Mouse (Mus musculus): ENCODE measurements around the gene Cdkn2d.
A peak's percentile ranks its signal among the peaks of the same experiment; 100 is the strongest.
"Not testable (repeated sequence)": the region's sequence is repeated elsewhere in the genome, so short reads cannot be mapped to it uniquely, and the experiment has no call there.

Cdkn2d gene

DNA sequence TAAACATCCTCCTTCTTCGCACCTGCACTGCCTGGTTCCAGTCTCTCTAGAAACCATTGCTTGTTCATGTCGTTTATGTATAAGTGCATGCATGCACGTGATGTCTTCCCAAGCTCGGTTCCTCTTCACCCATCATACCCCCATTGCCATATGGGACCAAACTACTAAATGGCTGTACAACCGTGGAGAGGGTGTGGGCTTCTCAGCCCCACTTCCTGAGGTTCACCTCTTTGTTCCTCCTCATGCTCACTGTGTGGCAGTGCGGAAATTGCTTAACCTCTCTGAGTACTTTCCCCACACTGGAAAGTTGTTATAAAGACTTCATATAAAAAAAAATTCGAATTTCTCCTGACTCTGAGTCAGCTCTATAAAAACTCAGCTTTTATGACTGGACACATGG is 25.5 kb upstream of the Cdkn2d start:
- no peak for DNase-seq (ENCODE audit: low spot score)

DNA sequence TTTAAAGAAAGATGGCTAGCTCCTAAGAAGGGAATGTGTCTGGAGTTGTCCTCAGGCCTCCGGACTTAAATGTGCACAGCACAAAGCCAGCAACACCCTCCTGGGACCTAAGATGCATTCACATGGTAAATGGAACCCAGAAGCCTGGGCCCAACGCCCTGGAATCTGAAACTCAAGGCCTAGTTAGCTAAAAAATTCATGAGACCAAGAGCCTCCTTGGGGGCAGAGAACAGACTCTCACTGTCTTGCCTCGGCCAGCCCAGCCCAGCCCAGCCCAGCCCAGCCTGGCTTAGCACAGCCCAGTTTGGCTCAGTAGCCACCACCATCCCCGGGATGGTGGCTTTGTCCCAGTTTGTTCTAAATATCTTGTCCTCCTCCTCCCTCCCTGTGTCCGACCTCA is 24.2 kb upstream of the Cdkn2d start:
- DNase-seq (ENCODE audit: low spot score) = no peak

DNA sequence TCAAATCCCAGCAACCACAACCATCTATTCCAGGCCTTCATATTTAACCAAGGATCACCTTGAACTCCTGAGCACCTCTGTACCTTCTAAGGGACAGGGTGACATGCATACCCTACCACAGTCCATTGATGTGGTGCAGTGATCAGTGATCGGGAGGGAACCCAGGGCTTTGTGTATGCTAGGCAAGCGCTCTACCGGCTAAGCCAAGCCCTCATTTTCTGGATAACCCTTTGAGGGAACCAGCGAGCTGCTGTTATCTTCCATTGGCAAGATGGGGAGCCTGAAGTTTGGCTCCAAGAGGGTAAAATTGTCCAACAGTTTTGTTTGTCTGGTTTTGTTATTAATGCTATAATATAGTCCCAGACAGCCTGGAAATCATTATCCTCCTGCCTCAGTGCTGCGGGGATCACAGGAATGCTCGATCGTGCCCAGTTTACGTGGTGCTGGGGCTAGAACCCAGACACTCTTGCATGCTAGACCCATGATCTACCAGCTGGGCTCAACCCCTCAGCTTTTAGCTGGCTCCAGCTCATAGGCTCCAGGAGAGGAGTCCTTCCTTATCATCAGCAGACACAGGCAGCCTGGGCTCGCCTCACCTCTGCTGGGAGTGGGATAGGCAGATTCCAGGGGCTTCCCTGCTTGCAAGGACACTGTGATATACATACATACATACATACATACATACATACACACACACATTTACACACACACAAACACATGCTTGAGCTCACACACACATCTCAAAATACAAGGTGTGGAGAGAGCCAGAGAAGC is 23.3 kb upstream of the Cdkn2d start:
- no peak for DNase-seq (ENCODE audit: low spot score)

DNA sequence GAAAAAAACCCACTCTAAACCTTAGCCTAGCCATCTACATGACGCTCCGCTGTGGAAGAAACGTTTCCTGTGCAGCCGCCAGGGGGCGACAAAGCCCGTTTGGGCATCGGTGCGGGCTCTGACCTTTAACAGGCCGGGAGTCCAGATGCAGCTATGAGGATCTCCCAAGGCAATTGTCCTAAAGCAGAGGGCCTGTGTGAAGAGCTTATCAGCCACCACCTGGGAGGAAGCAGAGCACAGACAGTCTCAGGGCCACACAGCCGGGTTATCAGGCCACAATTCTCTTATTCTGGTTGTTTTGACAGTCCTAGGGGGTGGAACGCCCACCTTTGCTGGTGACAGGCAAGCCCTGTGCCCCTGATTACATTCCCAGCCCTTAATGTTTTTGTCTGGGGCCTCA is 22.2 kb upstream of the Cdkn2d start:
- DNase-seq (ENCODE audit: low spot score) = peak; percentile 62

DNA sequence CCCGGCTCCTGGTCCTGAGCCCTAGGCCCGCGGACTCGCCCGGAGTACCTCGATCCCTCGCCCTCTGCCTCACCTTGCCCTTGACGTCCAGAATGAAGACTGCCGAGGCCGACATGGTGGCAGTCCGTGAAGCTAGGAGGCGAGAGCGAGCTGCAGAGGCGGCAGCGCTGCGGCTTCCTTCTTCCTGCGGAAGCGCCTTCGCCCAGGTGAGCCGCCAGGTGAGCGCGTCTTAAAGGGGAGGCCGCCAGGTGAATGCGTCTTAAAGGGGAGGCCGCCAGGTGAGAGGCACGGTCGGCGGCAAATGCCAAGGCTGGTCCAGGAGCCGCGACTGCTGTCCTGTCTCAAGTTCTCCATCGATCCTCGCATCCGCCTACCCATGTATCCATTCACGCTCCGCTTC is 20.9 kb upstream of the Cdkn2d start, which contains the start of gene Ap1m2:
Gene Ap1m2 (minus strand): TSS at position 204 of the 400 bp plus-strand sequence.
- no peak for DNase-seq (ENCODE audit: low spot score)

DNA sequence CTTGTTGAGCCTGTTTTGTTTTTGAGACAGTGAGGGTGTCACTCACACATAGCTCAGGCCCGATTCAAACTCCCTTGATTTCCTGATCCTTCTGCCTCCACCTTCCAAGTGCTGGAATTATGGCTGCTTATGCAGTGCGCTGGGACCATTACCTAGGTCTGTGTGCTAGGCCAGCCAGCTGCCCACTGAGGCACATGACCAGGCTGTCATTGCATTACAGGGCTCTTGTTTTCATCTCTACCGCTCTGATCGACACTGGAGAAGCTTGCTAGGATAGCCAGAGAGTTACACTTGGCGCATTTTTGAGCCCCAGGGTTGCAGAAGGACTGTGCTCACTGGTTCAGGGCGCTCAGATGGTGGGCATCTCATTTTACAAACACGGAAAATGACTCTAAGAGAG is 20.5 kb upstream of the Cdkn2d start:
- no peak for DNase-seq (ENCODE audit: low spot score)

DNA sequence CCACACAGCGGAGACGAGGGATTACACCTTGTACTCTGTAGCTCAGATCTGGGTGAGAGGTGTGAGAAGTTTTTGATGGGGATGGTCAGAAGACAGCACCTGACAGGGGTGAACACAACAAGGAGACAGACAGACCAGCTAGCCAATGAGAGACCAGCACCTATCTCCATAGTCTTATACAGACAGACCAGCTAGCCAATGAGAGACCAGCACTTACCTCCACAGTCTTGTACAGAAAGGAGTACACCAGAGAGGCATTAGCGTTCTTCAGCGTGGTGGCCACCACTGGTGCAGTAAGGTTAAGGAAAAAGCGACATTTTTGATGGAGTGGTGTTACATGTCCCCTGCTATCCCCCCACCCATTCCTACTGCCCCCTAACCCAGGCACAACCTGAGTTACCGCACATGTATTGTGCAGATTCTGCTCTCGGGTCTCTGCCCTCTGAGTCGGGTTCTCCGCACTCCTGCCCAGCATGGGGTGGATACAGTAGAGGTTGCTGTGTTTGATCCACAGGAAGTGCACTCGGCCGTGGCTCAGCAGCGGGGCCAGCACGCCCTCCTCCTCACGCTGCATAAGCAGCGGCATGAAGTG is 18.0 kb upstream of the Cdkn2d start:
- DNase-seq (ENCODE audit: low spot score) = no peak

DNA sequence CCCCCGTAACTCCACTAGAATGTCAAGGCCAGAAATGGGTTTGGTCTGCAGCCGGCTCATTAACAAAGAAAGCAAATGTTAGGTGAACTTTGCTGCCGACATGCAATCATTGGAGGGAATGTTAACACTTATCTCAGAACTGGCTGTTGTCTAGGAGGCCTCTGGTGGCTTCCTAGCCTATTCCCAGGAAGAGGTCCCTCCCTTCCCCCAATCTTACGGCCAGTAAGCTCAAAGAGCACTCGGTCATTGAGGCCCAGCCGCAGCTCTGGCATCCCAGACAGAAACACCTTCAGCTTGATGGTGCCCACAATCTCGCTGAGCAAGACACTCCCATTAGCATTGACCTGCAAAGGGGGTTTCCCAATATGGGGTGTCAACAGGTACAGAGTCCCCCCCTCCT is 13.9 kb upstream of the Cdkn2d start:
- no peak for DNase-seq (ENCODE audit: low spot score)

DNA sequence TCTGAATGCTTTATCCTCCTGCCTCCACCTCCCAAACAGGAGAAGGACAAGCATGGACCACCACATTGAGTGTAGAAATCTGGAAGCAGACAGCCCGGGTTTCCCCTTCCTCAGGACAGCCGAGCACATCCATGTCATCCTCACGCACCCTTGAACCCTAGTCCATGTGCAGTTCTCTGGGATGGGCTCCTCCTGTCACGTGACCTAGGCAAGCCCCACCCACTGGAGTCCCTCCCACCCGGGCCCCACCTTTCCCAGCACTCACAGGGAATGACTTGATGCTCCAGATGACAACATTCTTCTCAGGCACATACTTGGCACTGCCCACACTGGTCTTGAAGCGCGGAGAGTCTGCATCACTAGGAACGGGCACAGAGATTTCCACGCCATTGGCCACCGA is 7.8 kb upstream of the Cdkn2d start:
- no peak for DNase-seq (ENCODE audit: low spot score)

DNA sequence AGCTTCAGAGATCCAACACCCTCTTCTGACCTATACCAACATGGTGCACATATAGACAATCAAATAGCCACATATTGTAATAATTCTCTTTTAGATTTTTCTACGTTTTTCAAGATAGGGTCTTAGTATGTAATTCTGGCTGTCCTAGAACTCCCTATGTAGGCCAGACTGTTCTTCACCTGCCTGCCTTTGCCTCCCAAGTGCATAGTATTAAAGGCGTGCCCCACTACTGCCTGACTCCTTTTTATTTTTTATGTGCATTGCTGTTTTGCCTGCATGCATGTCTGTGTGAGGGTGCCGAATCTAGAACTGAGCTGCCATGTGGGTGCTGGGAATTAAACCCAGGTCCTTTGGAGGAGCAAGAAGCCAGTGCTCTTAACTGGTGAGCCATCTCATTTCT is 1.1 kb upstream of the Cdkn2d start:
- no peak for DNase-seq (ENCODE audit: low spot score)

DNA sequence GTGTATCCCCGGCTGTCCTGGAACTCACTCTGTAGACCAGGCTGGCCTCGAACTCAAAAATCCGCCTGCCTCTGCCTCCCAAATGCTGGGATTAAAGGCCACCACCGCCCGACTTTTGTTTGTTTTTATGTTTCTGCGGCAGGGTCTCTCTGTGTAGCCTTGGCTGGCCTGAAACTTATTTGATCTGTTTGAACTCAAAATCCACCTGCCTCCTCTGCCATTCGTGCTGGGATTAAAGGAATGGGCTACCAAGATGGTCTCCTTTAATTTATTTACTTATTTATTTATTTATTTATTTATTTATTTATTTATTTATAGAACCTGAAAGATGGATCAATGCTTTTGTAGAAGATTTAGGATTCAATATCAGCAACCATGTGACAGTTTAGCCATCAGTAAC is 661 bp upstream of the Cdkn2d start:
- not testable (repeated sequence) for DNase-seq (ENCODE audit: low spot score)

DNA sequence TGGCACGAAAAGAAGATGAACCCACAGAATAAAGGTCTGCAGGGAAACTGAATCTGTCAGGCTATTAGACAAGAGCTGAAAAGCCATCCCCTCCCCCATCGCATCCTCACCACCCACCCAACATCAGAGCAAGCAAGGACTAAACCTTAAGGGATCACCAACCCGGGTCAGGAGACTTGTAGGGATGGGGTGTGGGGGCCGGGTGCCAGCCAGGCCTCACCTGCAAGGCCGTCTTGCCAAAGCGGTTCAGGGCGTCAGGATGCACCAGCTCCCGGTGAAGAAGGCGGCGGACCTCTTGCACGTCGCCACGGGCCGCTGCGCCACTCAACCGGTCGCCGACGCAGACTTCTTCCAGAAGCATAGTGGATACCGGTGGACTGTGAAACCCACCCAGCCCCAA is 618 bp downstream of the Cdkn2d start:
- no peak for DNase-seq (ENCODE audit: low spot score)

DNA sequence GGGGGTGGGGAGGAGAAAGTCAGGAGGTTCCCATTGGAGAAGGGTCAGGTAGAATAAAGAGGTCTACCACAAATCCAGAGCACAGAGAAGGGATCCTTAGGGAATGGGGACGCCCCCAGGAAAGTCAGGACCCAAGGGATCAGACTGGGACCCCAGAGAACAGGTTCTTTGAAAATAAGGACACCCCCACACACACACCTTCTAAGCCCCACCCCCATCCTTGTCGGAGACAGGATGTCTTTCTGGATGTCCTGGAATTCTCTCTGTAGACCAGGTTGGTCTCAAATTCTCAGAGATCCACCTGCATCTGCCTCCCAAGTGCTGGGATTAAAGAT is 1.9 kb downstream of the Cdkn2d start:
- no peak for DNase-seq (ENCODE audit: low spot score)

DNA sequence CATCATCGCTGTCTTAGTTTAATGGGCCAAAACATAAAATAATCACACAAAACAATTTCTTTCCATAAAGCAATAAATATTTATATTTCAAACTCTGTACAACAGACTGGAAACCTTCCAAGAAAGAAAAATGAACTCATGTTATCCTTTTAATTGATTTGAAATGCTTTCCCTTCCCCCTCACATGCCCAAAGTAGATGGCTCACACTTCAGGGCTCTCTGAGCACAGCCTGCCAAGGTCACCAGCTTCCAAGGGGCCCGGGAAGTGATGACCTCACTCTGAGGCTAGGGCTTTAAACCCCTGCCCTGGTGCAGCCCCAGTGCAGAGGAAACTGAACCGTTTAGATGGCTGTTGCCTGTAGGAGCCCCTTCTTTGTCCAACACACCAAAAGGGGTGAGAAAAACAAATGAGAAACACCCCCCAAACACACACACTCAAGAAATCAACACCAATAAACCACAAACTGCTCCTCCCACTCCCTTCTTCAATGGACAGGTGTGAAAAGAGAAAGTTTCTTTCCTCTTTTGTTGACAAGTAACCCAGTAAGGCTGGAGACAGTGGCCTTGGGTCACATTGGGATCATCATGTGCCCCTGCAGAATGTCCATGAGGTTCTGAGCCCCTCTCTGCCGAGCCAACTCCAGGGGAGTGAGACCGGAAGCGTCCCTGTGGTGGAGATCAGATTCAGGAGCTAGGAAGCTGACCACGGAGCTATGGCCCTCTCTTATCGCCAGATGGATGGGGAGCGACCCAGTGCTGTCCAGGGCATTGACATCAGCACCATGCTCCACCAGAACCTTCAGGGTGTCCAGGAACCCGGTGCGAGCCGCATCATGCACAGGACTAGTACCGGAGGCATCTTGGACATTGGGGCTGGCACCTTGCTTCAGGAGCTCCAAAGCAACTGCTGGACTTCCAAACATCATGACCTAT is 2.5 kb downstream of the Cdkn2d start:
- DNase-seq (ENCODE audit: low spot score) = no peak

DNA sequence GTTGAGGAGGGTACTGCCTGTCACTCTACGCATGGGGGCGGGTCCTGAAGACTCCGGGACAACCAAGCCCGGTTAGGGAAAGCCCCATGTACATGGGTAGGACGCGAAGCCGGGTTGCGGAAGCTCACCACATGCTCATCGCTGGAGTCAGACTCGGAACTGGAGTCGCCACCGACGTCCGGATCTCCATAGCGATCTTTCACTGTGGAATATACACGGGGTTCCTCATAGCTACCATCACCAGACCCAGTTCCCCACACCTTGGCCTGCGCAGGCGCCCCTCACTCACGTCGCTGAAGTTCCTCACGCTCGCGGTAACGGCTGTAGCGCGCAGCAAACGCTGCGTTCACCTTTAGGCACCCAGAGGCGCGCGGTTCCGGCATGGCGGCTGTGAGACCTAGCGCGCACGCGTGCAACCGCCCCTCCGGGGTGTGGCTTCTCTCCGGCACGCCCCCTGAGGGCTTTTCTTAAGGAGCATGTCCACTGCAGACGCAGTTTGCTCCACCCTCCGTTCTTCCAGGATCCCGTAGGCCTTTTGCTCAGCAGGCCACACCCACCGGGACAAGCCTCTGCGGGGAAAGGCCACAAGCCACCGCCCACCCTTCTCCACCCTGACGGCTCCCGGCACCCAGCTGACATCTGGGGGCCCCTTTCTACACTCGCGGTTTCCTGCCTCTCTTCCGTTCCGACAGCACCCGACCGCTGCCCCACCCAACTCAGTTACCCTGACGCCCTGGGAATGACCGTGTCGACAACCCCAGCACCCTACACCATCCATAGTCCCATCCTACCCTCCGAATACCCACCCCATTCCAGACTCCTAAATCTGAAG is 3.4 kb downstream of the Cdkn2d start, which contains the start of gene Kri1:
Gene Kri1 (minus strand): TSS at position 399 of the 832 bp plus-strand sequence.
- peak; percentile 84 for DNase-seq (ENCODE audit: low spot score)

DNA sequence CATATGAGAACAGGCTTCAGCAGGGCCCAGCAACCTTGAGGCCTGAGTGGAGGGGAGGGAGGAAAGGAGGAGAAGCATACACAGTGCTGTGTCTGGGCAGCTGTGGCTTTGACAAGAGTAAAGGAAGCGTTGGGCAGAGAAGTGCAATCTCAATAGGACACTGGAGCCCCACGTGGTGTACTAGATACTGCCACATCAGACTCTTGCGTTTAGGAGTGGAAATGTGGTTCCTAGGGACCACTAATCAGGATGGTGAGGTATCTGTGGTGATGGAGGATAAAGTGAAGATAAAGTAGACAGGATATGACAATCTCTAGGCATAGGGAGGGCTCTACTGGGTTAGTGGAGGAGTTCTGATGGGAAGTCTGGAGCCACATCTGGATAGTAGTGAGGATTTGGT is 4.5 kb downstream of the Cdkn2d start:
- DNase-seq (ENCODE audit: low spot score) = no peak

DNA sequence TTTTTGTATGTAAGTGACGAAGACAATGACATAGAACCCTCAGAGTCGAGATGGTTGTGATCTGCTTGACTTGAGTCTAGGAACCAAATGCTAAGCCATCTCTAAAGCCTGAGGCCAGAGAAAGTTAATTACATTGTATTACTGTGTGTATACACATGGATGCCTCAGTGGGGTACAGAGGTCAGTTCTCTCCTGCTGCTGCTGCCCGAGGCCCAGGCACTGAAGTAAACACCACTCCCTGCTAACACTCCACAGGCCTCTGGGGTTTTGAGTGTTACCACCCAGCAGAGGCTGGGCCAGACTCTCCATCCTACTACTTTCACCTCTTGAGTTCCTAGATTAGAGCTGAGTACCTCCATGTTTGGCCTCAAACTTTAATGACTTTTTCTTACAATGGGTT is 7.2 kb downstream of the Cdkn2d start:
- no peak for DNase-seq (ENCODE audit: low spot score)

DNA sequence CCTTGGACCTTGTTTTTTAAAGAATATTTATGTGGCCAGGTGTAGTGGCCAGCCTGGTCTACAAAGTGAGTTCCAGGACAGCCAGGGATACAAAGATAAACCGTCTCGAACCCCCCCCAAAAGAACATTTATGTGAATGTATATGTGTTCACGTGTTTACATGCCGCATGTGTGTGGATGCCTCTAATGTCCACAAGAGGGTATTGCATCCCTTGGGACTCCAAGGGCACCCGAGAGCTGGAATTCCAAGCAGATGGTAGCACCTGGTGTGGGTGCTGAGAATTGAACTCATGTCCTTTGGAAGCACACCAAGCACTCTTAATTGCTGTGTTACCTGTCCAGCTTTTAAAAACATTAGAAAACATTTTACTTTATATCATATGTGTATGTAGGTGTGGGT is 7.6 kb downstream of the Cdkn2d start:
- DNase-seq (ENCODE audit: low spot score) = no peak

DNA sequence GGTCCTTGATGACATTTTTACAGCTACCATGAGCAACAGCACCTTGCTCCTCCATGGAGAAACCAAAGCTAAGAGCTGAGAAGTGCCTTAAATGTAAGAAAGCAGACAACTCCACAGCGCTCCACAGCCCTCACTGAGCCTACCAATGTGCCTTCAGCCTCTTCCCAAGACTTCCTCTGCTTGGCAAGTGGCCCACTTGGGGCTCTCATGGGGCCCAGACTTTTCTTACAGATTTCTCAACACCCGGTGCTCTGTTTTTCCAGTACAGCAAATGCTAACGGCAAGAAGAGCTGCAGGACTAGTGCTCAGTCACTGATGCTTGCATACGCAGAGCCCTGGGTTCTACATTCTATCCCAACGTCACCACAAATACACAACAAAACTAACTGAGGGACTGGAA is 13.4 kb downstream of the Cdkn2d start:
- no peak for DNase-seq (ENCODE audit: low spot score)

DNA sequence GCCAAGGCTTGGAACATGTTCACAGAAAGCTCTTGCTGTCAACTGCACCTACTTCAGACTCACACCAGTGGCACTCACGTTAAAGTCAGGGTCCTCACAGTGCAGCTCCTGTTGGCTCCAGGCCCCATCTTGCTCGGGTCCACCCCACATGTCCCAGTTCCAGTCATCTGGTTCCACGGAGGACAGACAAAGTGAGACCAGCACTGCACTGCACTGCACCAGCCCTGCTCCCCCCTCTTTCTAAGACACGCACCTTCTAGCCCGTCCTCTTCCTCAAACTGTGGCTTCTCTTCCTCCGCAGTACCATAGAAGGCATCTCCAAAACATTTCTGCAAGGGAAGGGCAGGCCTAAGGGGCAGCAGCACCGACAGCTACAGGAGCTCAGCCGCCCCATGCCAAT is 14.9 kb downstream of the Cdkn2d start:
- no peak for DNase-seq (ENCODE audit: low spot score)

DNA sequence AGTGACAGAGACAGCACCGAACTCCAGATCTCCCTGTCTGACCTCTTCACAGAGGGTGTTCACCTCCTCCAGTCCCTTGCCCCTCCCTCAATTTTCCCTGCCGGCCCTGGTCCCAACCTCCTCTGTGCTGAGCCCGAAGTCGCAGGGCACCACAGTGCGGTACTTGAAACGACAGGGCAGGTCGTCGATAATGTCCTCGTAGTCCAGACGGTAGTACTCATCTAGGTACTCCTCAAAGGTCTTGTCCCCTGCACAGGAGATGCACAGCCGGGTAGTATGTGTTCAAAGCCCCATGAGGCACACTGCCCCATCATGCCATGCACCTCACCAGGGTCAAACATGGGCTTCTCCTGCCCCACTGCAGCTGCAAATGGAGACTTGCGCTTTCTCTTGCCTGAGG is 15.5 kb downstream of the Cdkn2d start:
- DNase-seq (ENCODE audit: low spot score) = no peak
